Mouse (Mus musculus): Measurements from ENCODE around the gene Cyb561d1.

DNA sequence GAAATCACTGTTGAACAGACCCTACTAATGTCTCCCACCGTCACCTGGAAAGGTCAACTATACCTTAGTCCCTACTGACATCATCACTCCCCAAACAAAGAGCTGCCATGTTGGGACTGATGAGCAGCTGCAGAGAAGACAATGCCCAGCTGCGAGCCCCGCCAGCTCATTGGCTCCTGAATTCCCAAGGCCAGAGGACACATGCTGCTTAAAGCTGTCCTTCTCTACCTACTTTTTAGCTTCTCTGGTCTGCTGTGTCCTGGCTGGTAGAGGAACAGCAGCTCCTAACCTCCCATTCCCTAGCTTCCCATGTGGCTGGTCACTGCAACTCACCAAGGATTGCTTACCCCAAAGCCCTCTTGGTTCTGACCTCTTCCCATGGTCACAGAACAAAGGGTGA is 48.7 kb downstream of the Cyb561d1 start:
- TF ChIP-seq CTCF (IDR thresholded peaks at IDR 0.05; ENCODE audit: insufficient read depth, low read length) (no peak), POLR2A (IDR thresholded peaks at IDR 0.05; ENCODE audit: borderline replicate concordance, extremely low read depth, low read depth, low read length) (no peak)

Measured in lung, adult 2 months (tissue).